Mouse (Mus musculus) neural tube, embryonic 12.5 days (tissue): ENCODE measurements around the gene Cyp2c23. TPM values are rescaled to one million over a fixed set of nuclear protein-coding genes. Genes with fewer than 3 reads are reported as not detected.
A peak's percentile ranks its signal among the peaks of the same experiment; 100 is the strongest.

Experiments
- ATAC-seq: fragments of 200-750 bp; cut with Nextera tagmentation; 2 replicates; pipeline ENCODE4 v1.8.0; 2017; ENCODE audit warnings: low read depth, mild to moderate bottlenecking, moderate TSS enrichment, moderate library complexity; ENCODE audit not compliant: low FRiP score
- H3K27ac ChIP-seq: fragments of 300-500 bp; sonication (generic); 2 replicates; pipeline ENCODE4 v1.5.1; 2016
- H3K27me3 ChIP-seq: fragments of 300-500 bp; sonication (generic); replicated peaks from 2 replicates; pipeline ENCODE4 v1.6.1; 2016; ENCODE audit warnings: mild to moderate bottlenecking
- H3K36me3 ChIP-seq: fragments of 300-500 bp; sonication (generic); 2 replicates; pipeline ENCODE4 v1.6.1; 2016; ENCODE audit warnings: mild to moderate bottlenecking
- H3K4me1 ChIP-seq: fragments of 300-500 bp; sonication (generic); 2 replicates; pipeline ENCODE4 v1.6.1; 2016
- H3K4me2 ChIP-seq: fragments of 300-500 bp; sonication (generic); replicated peaks from 2 replicates; pipeline ENCODE4 v1.6.1; 2016; ENCODE audit warnings: mild to moderate bottlenecking
- H3K4me3 ChIP-seq: fragments of 300-500 bp; sonication (generic); 2 replicates; pipeline ENCODE4 v1.5.1; 2016
- H3K9ac ChIP-seq: fragments of 300-500 bp; sonication (generic); 2 replicates; pipeline ENCODE4 v1.6.1; 2016; ENCODE audit warnings: mild to moderate bottlenecking
- H3K9me3 ChIP-seq: fragments of 300-500 bp; sonication (generic); 2 replicates; pipeline ENCODE4 v1.6.1; 2016; ENCODE audit warnings: mild to moderate bottlenecking
- WGBS: fragments of 180-500 bp; shearing (Covaris S2); methylation state at CpG from one replicate; pipeline ENCODE4 v1.1.7; 2016; 5-methylcytosine and 5-hydroxymethylcytosine counted together
- polyA plus RNA-seq: library from polyadenylated mRNA; unstranded; fragments of >200 nt; fragmentation: Nextera tagmentation; extraction: Ambion mirVana; gene quantifications from 2 replicates; pipeline ENCODE4 v1.2.1, GENCODE M21; 2016

Gene Cyp2c23
- polyA plus RNA-seq, result not detected in 2 replicates

GRCm38 (mm10) chr19:44028972-44029371 lies at the start of gene Cyp2c23:
TSS of gene Cyp2c23 (minus strand) at chr19:44029208.
- ATAC-seq, result no peak
- Histone ChIP-seq H3K27me3 (no peaks in the 10 kb centered on the region), H3K4me3 (no peak within 1 kb of the TSS), H3K9me3 (no peaks in the 10 kb centered on the region), H3K4me2 (no peak within 1 kb of the TSS), H3K9ac (no peak within 1 kb of the TSS), H3K4me1 (no peaks in the 10 kb centered on the region), H3K27ac (no peak within 1 kb of the TSS), H3K36me3 (no peaks in the 10 kb centered on the region; the same call in none of the 2 replicates)
- WGBS, result 84% methylated on average over 7 of the region's 8 CpGs

- H3K27ac ChIP-seq, result no peak overlapping the region
- H3K36me3 ChIP-seq, result peaks cover 48% of the 10 kb centered on the region
- H3K4me2 ChIP-seq, result no peak overlapping the region
- no peaks in the 10 kb centered on the region for H3K4me1 ChIP-seq
- 88% methylated on average over 4 of the region's 4 CpGs for WGBS
- H3K9me3 ChIP-seq, result no peaks in the 10 kb centered on the region
- no peaks in the 10 kb centered on the region for H3K27me3 ChIP-seq
- no peak for ATAC-seq
- H3K9ac ChIP-seq, result no peak overlapping the region
- no peak overlapping the region for H3K4me3 ChIP-seq
Measured at GRCm38 (mm10) chr19:44077024-44077423, 48.0 kb upstream of the Cyp2c23 start.

GRCm38 (mm10) chr19:44076457-44076856 lies 47.4 kb upstream of the Cyp2c23 start:
- Histone ChIP-seq H3K36me3 (peaks cover 47% of the 10 kb centered on the region), H3K4me1 (no peaks in the 10 kb centered on the region), H3K9ac (no peak overlapping the region), H3K4me2 (no peak overlapping the region), H3K27ac (no peak overlapping the region), H3K27me3 (no peaks in the 10 kb centered on the region), H3K9me3 (no peaks in the 10 kb centered on the region), H3K4me3 (no peak overlapping the region)
- ATAC-seq, result no peak
- WGBS, result 80% methylated on average over 9 of the region's 9 CpGs

- ATAC-seq, result no peak
- H3K4me1 ChIP-seq, result 0 out of 2 replicates have a peak, but pooled peaks cover 3% of the 10 kb centered on the region
- 89% methylated on average over 11 of the region's 11 CpGs for WGBS
- H3K27me3 ChIP-seq, result no peaks in the 10 kb centered on the region
- peaks cover 41% of the 10 kb centered on the region for H3K36me3 ChIP-seq
- H3K9me3 ChIP-seq, result no peaks in the 10 kb centered on the region
- H3K9ac ChIP-seq, result no peak overlapping the region
- no peak overlapping the region for H3K4me2 ChIP-seq
- H3K27ac ChIP-seq, result no peak overlapping the region
- no peak overlapping the region for H3K4me3 ChIP-seq
Measured at GRCm38 (mm10) chr19:44074986-44075385, 46.0 kb upstream of the Cyp2c23 start.

- H3K4me3 ChIP-seq, result no peak overlapping the region
- no peaks in the 10 kb centered on the region for H3K9me3 ChIP-seq
- H3K9ac ChIP-seq, result no peak overlapping the region
- H3K27me3 ChIP-seq, result no peaks in the 10 kb centered on the region
- no peak overlapping the region for H3K4me2 ChIP-seq
- peaks cover 12% of the 10 kb centered on the region for H3K36me3 ChIP-seq
- no peak overlapping the region for H3K27ac ChIP-seq
- ATAC-seq, result no peak
- 56% methylated on average over 5 of the region's 5 CpGs for WGBS
- 0 out of 2 replicates have a peak, but pooled peaks cover 12% of the 10 kb centered on the region for H3K4me1 ChIP-seq
Measured at GRCm38 (mm10) chr19:44071166-44071565, 42.2 kb upstream of the Cyp2c23 start.

GRCm38 (mm10) chr19:44069914-44070232 lies 40.9 kb upstream of the Cyp2c23 start:
- peak overlapping the region; percentile 66 for H3K4me3 ChIP-seq
- H3K4me1 ChIP-seq, result 0 out of 2 replicates have a peak, but pooled peaks cover 12% of the 10 kb centered on the region
- ATAC-seq, result no peak; the same call in 1 of the 2 replicates
- no peaks in the 10 kb centered on the region for H3K27me3 ChIP-seq
- peak overlapping the region; percentile 88 for H3K4me2 ChIP-seq
- H3K9ac ChIP-seq, result peak overlapping the region; percentile 76
- no peaks in the 10 kb centered on the region for H3K9me3 ChIP-seq
- H3K36me3 ChIP-seq, result no peaks in the 10 kb centered on the region; the same call in 1 of the 2 replicates
- WGBS, result 10% methylated on average over 4 of the region's 4 CpGs
- no peak overlapping the region for H3K27ac ChIP-seq

GRCm38 (mm10) chr19:44069121-44069913 lies 40.3 kb upstream of the Cyp2c23 start, which contains the start of gene Erlin1:
TSS of gene Erlin1 (minus strand) at chr19:44069785.
- WGBS, result under 1% methylated on average over 75 of the region's 75 CpGs
- peak within 1 kb of the TSS; percentile 88 for H3K4me2 ChIP-seq
- no peaks in the 10 kb centered on the region for H3K27me3 ChIP-seq
- H3K36me3 ChIP-seq, result no peaks in the 10 kb centered on the region; the same call in 1 of the 2 replicates
- ATAC-seq, result peak; percentile 92
- H3K4me1 ChIP-seq, result 0 out of 2 replicates have a peak, but pooled peaks cover 12% of the 10 kb centered on the region
- peak within 1 kb of the TSS; percentile 76 for H3K9ac ChIP-seq
- no peak within 1 kb of the TSS for H3K27ac ChIP-seq
- H3K4me3 ChIP-seq, result peak within 1 kb of the TSS; percentile 66
- H3K9me3 ChIP-seq, result no peaks in the 10 kb centered on the region

GRCm38 (mm10) chr19:44068232-44068631 lies 39.2 kb upstream of the Cyp2c23 start:
- no peak for ATAC-seq
- H3K36me3 ChIP-seq, result peaks cover 3% of the 10 kb centered on the region
- H3K27me3 ChIP-seq, result no peaks in the 10 kb centered on the region
- peak overlapping the region; percentile 88 for H3K4me2 ChIP-seq
- 0 out of 2 replicates have a peak, but pooled peaks cover 12% of the 10 kb centered on the region for H3K4me1 ChIP-seq
- no peak overlapping the region for H3K4me3 ChIP-seq
- no peaks in the 10 kb centered on the region for H3K9me3 ChIP-seq
- no peak overlapping the region for H3K27ac ChIP-seq
- 84% methylated on average over 4 of the region's 4 CpGs for WGBS
- no peak overlapping the region for H3K9ac ChIP-seq

GRCm38 (mm10) chr19:44067323-44068049 lies 38.5 kb upstream of the Cyp2c23 start:
- H3K4me2 ChIP-seq, result no peak overlapping the region
- H3K9ac ChIP-seq, result no peak overlapping the region
- WGBS, result 88% methylated on average over 9 of the region's 9 CpGs
- ATAC-seq, result no peak
- H3K27ac ChIP-seq, result no peak overlapping the region
- no peak overlapping the region for H3K4me3 ChIP-seq
- 0 out of 2 replicates have a peak, but pooled peaks cover 12% of the 10 kb centered on the region for H3K4me1 ChIP-seq
- H3K9me3 ChIP-seq, result no peaks in the 10 kb centered on the region
- H3K36me3 ChIP-seq, result peaks cover 6% of the 10 kb centered on the region
- no peaks in the 10 kb centered on the region for H3K27me3 ChIP-seq

- 89% methylated on average over 2 of the region's 2 CpGs for WGBS
- Histone ChIP-seq H3K4me1 (0 out of 2 replicates have a peak, but pooled peaks cover 7% of the 10 kb centered on the region), H3K4me2 (no peak overlapping the region), H3K27ac (no peak overlapping the region), H3K9ac (no peak overlapping the region), H3K36me3 (peaks cover 6% of the 10 kb centered on the region; the same call in 1 of the 2 replicates), H3K9me3 (no peaks in the 10 kb centered on the region), H3K27me3 (no peaks in the 10 kb centered on the region), H3K4me3 (no peak overlapping the region)
- ATAC-seq, result no peak
Measured at GRCm38 (mm10) chr19:44064734-44065133, 35.7 kb upstream of the Cyp2c23 start.

GRCm38 (mm10) chr19:44063773-44064172 lies 34.8 kb upstream of the Cyp2c23 start:
- H3K4me1 ChIP-seq, result 0 out of 2 replicates have a peak, but pooled peaks cover under 1% of the 10 kb centered on the region
- no peak overlapping the region for H3K4me3 ChIP-seq
- H3K27me3 ChIP-seq, result no peaks in the 10 kb centered on the region
- H3K27ac ChIP-seq, result no peak overlapping the region
- H3K4me2 ChIP-seq, result no peak overlapping the region
- peaks cover 10% of the 10 kb centered on the region; the same call in 1 of the 2 replicates for H3K36me3 ChIP-seq
- H3K9ac ChIP-seq, result no peak overlapping the region
- no peaks in the 10 kb centered on the region for H3K9me3 ChIP-seq
- WGBS, result 93% methylated on average over 7 of the region's 7 CpGs
- no peak for ATAC-seq

- no peaks in the 10 kb centered on the region for H3K27me3 ChIP-seq
- 88% methylated on average over 3 of the region's 3 CpGs for WGBS
- no peak for ATAC-seq
- H3K9ac ChIP-seq, result no peak overlapping the region
- H3K36me3 ChIP-seq, result peaks cover 25% of the 10 kb centered on the region
- no peaks in the 10 kb centered on the region for H3K4me1 ChIP-seq
- no peak overlapping the region for H3K4me2 ChIP-seq
- no peaks in the 10 kb centered on the region for H3K9me3 ChIP-seq
- H3K4me3 ChIP-seq, result no peak overlapping the region
- H3K27ac ChIP-seq, result no peak overlapping the region
Measured at GRCm38 (mm10) chr19:44060226-44060625, 31.2 kb upstream of the Cyp2c23 start.
